Mouse (Mus musculus) ZHBTc4 (cell line): ENCODE results near the gene Prss30.
"Not testable (repeated sequence)": the region's sequence is repeated elsewhere in the genome, so short reads cannot be mapped to it uniquely, and the experiment has no call there.

Experiments
- DNase-seq: peaks from one replicate; pipeline ENCODE4 v3.0.0-alpha.2; 2011; ENCODE audit warnings: low read depth, low spot score

The Prss30 gene

GRCm38 (mm10) chr17:23984989-23985388, 4.6 kb upstream of the Prss30 start:
- DNase-seq = no peak

DNA sequence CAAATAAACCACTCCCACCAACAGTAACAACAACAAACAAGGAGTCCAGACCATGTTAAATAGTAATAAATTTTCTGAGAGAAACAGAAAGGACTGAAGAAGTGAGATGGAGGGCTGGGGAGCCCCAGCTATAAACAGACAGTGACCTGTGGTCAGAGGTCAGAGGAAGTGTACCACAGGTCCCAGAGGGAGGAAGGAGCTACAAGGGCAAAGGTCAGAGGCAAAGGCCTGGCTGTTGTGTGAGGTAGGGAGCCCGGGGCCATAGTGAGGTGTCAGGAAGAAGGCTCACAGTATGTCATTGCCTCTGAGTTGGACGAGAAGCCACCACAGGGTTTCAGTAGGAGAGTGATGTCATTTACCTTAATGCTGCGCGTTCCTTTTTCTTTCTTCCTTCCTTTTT, 2.5 kb upstream of the Prss30 start:
- no peak for DNase-seq

GRCm38 (mm10) chr17:23979471-23979870, 895 bp downstream of the Prss30 start:
- DNase-seq = no peak

DNA sequence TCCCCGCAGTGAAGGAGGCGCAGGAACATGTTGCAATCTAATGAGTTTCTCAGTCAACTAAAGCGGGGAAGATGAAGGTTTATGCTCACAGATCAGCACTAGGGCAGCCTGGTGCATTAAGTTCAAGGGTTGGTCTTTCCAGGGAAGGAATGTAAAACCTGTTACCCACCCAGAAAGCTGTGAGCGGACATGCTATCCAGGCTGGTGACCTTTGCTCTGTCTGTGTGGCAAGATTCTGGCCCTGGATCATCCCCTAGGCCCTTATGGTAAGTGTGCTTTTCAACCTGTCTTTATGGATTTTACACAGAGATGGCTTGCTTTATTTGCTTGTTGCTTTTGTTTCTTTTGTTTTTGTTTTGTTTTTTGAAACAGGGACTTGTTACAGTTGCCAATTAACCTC, 3.7 kb downstream of the Prss30 start:
- no peak for DNase-seq

- DNase-seq = no peak
These were observed 9.1 kb downstream of the Prss30 start for GRCm38 (mm10) chr17:23971315-23971714.

DNA sequence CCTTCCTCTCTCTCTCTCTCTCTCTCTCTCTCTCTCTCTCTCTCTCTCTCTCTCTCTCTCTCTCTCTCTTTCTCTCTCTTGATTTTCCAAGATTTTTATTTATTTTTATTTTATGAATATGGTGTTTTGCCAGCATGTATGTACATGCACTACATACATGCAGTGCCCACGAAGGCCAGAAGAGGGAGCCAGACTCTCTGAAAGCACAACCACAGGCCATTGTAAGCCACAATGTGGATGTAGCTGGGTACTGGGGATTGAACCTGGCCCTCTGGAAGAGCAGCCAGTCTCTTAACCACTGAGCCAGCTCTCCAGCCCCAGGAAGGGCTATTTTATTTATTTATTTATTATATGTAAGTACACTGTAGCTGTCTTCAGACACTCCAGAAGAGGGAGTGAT, 11.1 kb downstream of the Prss30 start:
- DNase-seq = peak; percentile 83

DNA sequence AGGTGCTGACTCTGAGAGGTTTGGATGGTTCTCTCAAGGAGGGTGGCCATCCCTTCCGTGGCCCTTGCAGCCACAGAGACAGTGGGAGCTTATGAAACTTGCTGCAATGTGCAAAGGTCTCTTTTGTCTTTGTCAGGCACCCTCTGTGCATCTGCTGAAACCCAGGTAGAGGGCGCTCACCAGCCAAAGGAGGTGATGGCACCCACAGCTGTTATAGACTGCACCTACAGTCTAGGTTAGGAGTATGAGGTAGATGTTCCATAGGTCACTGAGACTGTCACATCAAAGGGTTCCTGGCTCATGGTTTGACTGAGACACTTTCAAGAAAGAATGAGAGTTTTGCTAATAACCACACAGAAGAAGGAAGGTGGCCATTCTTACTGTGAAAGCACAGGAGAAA, 11.6 kb downstream of the Prss30 start:
- DNase-seq = peak; percentile 56

DNA sequence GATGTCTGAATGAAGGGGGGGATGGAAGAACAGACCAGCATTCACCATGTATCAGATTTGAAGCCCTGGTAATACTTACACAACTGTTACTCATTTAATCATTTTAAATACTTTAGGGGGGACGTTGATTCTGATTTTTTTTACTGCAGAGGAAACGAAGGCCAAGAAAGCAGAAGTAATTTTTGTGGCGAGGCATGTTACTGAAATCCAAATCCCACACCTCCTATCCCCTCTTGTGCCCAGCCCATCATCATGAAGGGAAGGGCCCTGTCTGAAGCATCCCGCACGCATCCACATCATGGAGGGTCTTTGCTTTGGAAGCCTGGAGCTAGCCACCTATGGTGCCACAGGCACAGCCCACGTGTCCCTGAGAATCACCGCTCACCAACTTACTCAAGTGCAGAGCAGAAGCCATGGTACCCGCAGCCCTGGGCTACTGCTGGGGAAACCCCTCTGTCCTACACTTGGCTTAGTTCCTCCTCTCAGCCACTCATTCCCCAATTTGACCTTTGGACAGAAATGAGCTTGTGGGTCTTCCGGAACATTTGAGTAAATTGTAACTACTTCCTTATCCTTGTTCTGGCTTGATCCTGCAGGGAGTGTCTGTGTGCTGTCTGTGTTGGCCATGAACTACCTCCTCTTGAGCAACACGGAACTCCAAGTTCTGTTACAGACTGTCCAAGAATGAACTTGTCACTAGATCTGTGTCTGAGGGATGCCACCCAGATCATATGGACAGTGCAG, 13.5 kb downstream of the Prss30 start:
- no peak for DNase-seq

DNA sequence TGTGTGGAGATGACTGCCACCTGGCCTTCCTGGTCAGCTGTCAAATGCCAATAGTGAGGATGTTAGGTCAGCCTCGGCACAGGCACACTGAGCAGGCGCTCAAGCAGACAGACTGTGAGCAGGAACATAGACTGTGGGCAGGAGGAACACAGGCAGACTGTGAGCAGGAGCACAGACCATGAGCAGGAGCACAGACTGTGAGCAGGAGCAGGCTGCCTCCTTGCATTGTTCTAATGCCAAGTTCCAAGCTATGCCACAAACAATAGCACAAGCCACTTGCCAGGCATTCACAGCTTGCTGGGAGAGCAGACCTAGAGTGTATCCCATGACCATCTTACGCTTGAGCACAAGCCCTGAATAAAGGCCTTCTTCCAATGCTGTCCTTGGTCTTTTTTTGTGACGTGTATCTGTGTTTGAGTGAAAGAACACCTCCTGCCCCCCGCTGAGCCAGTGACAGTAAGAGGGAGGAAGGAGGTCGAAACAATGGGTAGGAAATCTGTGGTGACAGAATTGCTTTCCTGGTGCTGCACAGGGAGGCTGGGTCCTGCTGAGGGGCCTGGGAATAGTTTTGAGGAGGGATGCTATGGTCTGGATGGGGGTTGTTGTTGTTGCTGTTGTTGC, 14.5 kb downstream of the Prss30 start:
- peak; percentile 57 for DNase-seq

- no peak for DNase-seq
These were observed 18.7 kb downstream of the Prss30 start for GRCm38 (mm10) chr17:23961573-23962122.

GRCm38 (mm10) chr17:23960084-23960738, 20.2 kb downstream of the Prss30 start:
- peak; percentile 90 for DNase-seq

DNA sequence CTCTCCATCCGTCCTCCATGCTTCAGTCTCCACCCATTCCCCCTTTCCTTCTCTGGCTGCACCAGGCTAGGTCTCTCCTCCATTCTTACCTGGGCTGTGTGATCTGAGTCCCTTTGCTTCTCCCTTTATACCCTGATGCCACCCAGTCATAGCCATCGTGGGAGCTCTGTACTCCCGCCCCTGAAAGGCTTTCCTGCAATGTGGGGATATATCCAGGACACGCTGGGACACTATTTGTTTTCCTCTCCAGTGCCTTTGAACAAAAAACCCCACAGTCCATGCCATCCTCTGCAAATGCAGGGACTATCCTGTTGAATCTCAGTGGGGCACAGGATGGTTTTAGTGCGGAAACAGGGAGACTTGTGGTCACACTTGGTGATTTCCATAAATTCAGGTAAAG, 25.2 kb downstream of the Prss30 start, which contains the start of gene Sbpl:
Gene Sbpl (minus strand): TSS at position 101 of the 400 bp plus-strand sequence.
- DNase-seq = no peak

DNA sequence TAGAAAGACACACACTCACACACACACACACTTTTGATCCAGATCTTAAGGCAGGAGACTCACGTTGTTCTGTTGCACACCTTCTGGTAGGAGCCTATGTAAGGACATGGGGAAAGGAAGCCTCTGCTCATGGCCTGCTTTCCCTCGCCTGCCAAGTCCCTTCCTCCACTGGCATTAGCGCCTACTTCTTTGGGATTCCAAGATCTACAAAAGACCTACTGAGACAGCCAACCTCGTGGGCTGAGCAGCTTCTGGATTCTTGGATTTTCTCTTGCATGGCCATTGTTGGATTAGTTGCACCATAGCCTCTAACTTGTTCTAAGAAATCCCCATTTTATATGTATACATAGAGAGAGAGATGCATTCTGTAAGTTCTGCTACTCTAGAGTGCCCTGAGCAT, 29.5 kb downstream of the Prss30 start:
- not testable (repeated sequence) for DNase-seq

- no peak for DNase-seq
These were observed 31.3 kb downstream of the Prss30 start for GRCm38 (mm10) chr17:23949068-23949467.

- DNase-seq = not testable (repeated sequence)
These were observed 32.9 kb downstream of the Prss30 start for GRCm38 (mm10) chr17:23947486-23947885.

- DNase-seq = no peak
These were observed 39.0 kb downstream of the Prss30 start, which contains the start of gene Sbp for GRCm38 (mm10) chr17:23941372-23941771. Gene Sbp (plus strand): TSS chr17:23941672.

DNA sequence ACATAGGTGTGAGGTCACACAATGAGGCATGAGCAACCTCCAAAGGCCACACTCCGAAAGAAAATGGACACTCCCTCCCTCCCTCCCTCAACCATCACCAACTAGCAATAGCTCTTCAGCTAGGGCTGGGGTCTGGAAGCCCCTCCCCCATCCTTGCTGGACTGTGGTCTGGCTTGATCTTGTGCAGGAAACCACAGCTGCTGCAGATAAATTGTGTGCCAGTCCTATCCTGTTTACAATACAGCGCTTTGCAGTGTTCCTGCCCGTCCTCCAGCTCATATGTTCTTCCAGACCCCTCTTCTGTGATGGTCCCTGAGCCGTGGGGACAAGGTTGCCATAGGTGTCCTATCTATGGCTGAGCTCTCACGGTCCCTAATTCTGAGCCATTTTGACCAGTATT, 49.2 kb downstream of the Prss30 start:
- DNase-seq = no peak

DNA sequence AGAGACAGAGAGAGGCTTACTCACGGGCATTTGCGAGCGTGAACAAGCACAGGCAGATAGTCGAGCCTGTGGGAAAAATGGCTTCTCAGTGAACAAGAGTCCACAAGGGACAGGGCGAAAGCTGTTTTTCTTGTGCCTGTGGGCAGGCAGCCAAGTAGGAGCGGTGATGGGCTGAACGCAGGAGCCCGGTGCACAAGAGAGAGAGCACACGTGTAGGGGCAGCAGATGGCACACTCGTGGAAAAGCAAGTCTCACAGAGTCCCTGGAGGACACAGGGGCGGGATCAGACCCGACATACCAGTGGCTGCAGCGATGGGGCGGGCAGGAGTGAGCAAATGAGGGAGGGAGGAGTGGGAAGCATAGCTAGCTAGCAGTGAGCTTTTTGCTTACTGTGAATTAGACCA, 55.3 kb downstream of the Prss30 start:
- peak; percentile 62 for DNase-seq

- DNase-seq = peak; percentile 91
These were observed 55.8 kb downstream of the Prss30 start for GRCm38 (mm10) chr17:23924531-23925007.
